Mouse (Mus musculus): ENCODE measurements around the gene Best2. TPM values are rescaled to one million over a fixed set of nuclear protein-coding genes. Genes with fewer than 3 reads are reported as not detected.

The Best2 gene
- not detected for total RNA-seq (2021)

GRCm38 (mm10) chr8:85014431-85014830, at the start of gene Best2:
TSS of gene Best2 (minus strand) at chr8:85014531.
- DNase-seq, result no peak
- intact Hi-C loops (cut with DNase I), result no loop called here

GRCm38 (mm10) chr8:85062603-85063002, 48.3 kb upstream of the Best2 start:
- DNase-seq, result no peak

GRCm38 (mm10) chr8:85059879-85060616, 45.7 kb upstream of the Best2 start, which contains the start of gene Fbxw9:
TSS of gene Fbxw9 (plus strand) at chr8:85060055.
- intact Hi-C loops (cut with DNase I), result loop anchor here (2.0 kb wide), 1 partner anchor 23 kb away; the partner anchor contains the start of gene Tnpo2
- DNase-seq, result peak; percentile 85 to 88

More at GRCm38 (mm10) chr8:85062603-85063002, 48.3 kb upstream of the Best2 start:
- intact Hi-C loops (cut with DNase I), result no loop called here

DNA sequence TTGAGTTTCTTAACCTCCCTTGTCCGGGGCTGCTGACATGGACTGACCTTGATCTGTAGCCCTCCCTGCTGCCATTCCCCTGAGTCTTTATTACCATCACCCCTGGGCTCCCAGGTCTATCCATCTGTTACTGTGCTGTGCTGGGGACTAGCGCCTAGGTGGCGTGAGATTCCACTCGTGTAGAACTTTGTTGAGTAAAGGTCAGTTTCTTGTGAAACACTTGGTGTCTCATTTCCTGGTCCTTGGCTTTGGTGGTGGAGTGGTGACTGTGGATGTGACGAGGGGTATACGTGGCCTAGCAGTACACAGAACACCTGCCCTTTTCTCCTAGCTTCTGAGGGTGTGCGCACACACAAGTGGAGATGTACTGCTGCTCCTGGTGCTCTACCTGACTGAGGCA, 43.0 kb upstream of the Best2 start:
- intact Hi-C loops (cut with DNase I), result no loop called here
- DNase-seq, result no peak

DNA sequence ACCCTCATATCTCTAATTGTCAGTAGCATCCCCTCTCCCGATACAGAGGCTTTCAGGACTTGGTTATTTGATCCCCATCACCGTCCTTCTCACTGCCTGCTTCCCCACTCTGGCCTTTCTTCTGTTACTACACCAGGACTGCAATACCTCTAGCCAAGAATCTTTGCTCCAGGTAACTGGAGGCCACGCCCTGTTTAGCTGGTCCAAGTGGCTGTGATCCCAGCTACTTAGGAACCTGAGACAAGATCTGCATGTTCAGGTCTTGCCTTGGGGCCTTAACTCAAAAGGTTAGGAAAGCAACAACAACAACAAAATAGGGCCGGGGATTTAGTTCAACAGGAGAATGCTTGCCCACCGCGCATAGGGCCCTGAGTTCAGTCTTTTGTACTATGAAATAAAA, 29.3 kb upstream of the Best2 start:
- intact Hi-C loops (cut with DNase I), result no loop called here
- no peak for DNase-seq

DNA sequence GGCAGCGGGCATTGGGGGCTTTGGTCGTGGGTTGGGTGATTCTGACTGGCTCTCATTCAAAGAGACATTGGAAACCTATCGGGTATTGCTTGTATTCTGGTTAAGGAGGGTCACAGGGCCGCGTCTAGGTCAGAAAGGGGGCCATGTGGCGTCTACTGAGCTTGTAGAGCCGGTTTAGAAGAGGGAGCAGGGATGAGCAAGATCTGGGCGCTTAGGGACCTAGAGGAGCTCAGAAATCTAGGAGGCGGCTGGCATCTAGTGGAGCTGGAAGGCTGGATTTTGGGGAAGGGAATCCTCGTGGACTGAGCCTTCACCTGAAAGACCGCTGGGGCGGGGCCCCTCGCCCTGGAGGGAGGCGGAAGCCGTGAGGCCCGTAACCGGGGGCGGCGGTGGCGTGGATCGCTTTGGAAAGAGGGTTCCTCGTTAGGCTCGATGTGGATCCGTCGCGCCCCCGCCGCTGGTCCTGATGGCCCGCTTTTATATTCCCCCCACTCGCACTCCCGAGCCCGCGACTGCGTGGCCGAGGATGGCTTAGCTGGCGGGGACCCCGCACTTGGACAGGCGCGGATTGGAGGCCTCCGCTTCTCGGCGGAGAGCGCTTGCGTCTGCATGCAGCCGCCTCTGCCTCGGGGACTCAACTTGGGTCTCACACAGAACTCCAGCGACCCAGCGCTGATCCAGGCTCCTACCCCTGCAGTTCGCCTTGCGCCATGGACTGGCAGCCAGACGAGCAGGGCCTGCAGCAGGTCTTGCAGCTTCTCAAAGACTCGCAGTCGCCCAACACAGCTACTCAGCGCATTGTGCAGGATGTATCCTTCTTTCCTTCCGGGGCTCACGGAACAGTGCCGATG, 23.6 kb upstream of the Best2 start:
- peak; percentile 48 to 59 for DNase-seq
- intact Hi-C loops (cut with DNase I), result loop anchor here (2.0 kb wide), 1 partner anchor 23 kb away; the partner anchor contains the start of gene Fbxw9

DNA sequence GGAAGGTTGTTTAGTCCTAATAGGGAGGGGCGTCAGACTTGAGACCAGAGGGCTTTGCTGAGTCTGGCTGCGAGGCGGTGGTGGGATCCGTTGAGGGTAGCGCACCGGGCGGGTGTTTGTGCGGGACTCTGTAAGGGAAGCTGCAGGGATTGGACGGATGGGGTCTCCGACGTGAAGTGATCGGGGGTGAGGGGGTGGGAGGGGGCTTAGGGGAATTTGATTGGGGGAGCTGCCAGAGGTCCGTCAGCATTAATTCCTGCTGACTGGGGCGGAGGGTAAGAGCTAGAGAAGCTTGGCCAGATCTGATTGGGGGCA, 23.0 kb upstream of the Best2 start:
- no peak for DNase-seq
- intact Hi-C loops (cut with DNase I), result loop anchor here (2.0 kb wide), 1 partner anchor 23 kb away; the partner anchor contains the start of gene Fbxw9

DNA sequence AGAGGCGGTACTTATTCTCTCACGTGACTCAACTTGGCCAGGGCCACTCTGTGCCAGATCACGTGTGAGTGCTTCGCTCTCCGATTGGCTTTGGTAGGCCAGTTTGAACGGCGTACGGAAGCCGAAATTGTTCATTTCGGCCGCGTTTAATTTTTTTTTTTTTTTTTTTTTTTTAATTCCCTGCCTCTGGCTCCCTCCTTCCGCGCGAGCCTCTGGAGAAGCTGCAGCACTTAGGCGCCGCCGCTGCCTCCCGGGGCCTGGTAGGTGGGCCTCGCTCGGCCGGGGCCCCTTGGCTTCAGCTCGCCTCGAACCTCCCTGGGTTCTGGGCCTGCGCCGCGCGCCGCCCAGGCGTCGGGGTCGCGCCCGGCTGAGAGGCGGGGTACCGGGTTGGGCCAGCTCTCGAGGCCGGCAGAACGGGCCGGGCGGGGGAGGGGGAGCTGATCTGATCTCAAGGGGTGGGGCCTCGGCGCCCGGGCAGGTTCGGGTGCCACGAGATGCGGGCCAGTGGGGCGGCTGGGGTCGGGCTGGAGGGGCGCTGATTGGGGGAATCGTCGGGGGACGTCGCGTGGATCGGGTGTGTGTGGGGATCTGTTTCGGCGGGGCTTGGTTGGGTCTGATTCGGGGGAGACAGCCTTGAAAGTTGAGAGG, 22.5 kb upstream of the Best2 start, which contains the start of gene Tnpo2:
Gene Tnpo2, plus strand, starts transcription at position 198 of the 648 bp plus-strand sequence.
- DNase-seq, result peak; percentile 85 to 86
- intact Hi-C loops (cut with DNase I), result loop anchor here (2.0 kb wide), 1 partner anchor 24 kb away; the partner anchor contains the start of gene Fbxw9

DNA sequence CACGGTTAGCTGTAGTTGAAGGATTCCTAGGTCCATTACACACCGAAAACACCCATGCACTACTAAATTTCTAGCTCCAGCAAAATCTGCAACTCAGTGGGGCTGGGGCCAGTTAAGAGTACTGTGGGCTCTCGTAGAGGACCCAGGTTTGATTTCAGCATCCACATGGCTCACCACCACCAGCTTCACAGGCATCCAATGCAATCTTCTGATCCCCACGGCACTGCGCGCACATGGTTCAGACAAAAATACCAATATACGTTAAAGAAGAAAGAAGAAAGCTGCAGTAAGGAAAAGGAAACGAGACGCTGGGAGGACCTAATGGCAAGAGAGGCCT, 22.0 kb upstream of the Best2 start:
- no peak for DNase-seq
- intact Hi-C loops (cut with DNase I), result loop anchor here (2.0 kb wide), 1 partner anchor 24 kb away; the partner anchor contains the start of gene Fbxw9

DNA sequence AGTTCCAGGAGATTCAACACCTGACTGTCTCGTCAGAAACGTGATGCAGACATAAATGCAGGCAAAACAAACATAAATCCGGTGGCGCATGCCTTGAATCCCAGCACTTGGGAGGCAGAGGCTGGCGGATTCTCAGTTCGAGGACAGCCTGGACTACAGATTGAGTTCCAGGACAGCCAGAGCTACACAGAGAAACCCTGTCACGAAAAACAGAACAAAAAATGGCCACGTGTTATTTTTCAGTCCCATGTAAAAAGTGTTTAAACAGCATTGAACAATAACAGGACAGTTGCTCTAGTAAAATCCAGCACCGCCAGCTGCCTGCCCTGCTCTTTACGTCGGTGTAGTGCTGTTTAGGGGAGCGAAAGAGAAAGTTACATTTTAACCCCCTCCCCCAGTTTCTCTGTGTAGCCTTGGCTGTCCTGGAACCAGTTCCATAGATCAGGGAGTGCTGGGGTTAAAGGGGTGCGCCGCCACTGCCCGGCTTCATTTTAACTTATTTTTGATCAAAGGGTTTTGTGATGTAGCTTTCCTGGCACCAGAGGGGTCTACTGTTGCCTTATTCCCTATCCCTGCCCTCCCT, 21.5 kb upstream of the Best2 start:
- DNase-seq, result peak; percentile 21 to 26
- intact Hi-C loops (cut with DNase I), result loop anchor here (2.0 kb wide), 1 partner anchor 25 kb away; the partner anchor contains the start of gene Fbxw9

- intact Hi-C loops (cut with DNase I), result no loop called here
Observed at GRCm38 (mm10) chr8:85035165-85035727, 20.9 kb upstream of the Best2 start.

DNA sequence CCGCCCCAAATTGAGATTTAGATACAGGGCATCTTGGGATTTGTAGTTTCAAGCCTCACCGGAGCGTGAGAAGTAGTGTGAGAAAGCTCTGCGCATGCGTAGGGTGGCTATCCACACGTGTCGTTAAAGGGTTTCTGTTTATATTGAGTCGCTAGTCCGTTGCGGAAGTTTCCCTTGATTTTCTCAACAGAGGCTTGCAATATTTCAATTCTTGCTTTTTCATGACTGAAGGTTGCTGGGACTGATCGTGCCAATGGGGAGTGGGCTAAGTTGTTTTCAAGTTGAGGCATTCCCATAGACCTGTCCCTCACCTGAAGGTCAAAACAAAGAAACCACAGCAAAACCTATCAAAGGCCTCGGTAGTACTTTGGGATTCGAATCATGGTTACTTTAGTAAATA, 20.4 kb upstream of the Best2 start:
- intact Hi-C loops (cut with DNase I), result no loop called here

More at GRCm38 (mm10) chr8:85035165-85035727, 20.9 kb upstream of the Best2 start:
- no peak for DNase-seq

GRCm38 (mm10) chr8:85033867-85034266, 19.5 kb upstream of the Best2 start:
- intact Hi-C loops (cut with DNase I), result no loop called here
- DNase-seq, result no peak

More for the DNA sequence above, 20.4 kb upstream of the Best2 start:
- peak; percentile 53 to 64 for DNase-seq

DNA sequence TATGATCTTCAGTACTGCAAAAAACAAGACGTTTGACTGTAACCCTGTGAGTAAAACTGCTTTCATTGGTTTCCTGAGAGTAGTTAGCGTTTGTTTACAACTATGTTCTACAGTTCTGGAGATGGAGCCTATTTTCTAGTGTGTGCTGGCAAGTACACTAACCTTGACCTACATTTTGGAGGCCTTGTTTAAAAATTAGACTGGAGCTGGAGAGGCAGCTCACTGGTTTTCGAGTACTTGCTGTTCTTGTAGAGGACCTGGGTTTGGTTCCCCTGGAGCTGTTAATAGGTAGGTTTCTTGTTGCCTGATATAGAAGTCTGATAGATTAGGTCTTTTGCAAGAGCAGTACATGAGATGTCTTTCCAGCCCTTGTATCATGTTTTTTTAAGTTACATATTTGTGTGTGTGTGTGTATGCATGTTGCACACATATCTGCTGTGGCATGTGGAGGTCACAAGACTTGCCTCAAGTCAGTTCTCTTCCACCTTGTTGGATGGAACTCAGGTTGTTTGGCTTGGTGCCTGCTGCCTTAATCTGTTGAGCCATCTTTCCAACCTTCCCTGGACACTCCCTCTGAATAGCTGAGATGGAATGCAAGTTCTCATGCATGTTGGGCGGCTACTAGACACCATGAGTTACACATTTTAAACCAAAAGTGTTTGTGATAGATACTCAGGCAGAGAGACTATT, 18.4 kb upstream of the Best2 start:
- DNase-seq, result no peak
- intact Hi-C loops (cut with DNase I), result no loop called here

DNA sequence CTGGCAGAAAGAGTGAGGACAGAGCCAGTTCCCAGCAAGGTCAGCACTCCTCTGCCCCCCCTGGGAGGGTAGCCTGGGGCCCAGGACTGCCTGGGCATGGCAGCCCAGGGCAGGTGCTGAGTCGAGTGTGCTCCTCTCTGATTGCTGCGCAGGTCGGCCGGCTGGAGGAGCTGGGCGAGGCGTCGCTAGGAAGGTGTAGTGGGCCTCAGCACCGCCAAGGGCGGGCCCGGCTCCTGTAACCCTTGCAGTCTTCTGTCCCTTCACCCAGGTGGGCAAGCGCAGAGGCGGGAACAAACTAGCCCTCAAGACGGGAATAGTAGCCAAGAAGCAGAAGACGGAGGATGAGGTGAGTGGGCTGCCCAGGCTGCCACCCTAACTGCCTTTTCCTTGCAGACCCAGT, 14.9 kb upstream of the Best2 start:
- no peak for DNase-seq
- intact Hi-C loops (cut with DNase I), result loop anchor here (5.0 kb wide), 1 partner anchor 52 kb away; the partner anchor contains the start of gene Junb

GRCm38 (mm10) chr8:85027922-85028321, 13.6 kb upstream of the Best2 start:
- intact Hi-C loops (cut with DNase I), result loop anchor here (5.0 kb wide), 1 partner anchor 51 kb away; the partner anchor contains the start of gene Junb
- no peak for DNase-seq

DNA sequence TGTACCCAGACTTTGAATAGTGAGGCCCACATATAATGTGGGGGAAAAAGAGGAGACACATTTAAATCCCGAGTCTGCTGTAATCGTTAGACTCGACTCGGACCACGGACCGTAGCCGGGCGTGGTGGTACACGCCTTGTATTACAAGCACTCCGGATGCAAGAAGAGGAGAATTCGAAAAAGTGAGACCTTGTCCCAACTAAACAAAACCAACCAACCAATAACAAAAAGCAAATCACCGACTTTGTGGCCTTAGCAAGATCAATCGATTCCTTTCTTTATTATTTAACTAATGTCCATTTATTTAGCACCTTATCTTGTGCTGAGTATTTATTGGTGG, 13.2 kb upstream of the Best2 start:
- intact Hi-C loops (cut with DNase I), result loop anchor here (5.0 kb wide), 1 partner anchor 50 kb away; the partner anchor contains the start of gene Junb
- no peak for DNase-seq

DNA sequence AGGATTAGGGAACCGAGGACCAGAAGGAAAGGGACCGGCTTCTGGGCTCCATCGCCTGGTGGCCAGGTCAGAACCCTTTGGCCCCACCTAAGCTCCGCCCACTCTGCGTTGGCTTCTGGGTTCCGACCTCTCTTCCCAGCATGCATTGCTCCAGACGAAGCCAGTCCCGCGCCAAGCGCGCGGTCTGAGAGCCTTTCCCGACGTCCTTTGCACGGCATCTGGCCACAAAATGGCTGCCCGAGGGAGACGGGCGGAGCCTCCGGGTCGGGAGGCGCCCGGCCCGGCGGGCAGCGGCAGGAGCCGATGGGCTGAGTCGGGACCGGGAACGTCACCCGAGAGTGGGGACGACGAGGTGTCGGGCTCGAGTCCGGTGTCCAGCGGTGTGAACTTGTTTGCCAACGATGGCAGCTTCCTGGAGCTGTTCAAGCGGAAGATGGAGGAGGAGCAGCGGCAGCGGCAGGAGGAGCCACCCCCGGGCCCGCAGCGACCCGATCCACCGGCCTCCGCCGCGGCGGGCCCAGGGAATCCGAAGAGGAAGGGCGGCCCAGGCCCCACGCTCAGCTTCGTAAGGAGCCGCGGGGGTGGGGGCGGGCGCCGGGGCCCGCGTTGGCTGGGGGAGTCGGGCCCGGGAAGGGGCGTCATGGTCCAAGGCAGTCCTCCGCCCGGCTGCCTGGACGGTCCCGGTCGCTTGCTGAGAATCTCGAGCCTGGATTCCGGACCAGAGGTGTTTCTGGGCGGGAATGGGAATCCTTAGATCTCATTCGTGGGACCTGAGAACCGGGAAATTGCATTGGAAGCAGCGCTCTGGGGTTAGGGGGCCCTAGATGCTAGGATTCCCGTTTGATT, 12.6 kb upstream of the Best2 start, which contains the start of gene Trir:
Gene Trir, plus strand, starts transcription at position 154 of the 846 bp plus-strand sequence.
- intact Hi-C loops (cut with DNase I), result loop anchor here (5.0 kb wide), 1 partner anchor 50 kb away; the partner anchor contains the start of gene Junb
- DNase-seq, result peak; percentile 97 to 98

All from heart, postnatal 36 days (tissue).